Mouse (Mus musculus): Measurements from ENCODE around the gene Slc30a7. TPM values are rescaled to one million over a fixed set of nuclear protein-coding genes. Genes with fewer than 3 reads are reported as not detected.

The Slc30a7 gene
- total RNA-seq, 2 experiments from 2014 or later = 33.2 to 65.1 TPM

DNA sequence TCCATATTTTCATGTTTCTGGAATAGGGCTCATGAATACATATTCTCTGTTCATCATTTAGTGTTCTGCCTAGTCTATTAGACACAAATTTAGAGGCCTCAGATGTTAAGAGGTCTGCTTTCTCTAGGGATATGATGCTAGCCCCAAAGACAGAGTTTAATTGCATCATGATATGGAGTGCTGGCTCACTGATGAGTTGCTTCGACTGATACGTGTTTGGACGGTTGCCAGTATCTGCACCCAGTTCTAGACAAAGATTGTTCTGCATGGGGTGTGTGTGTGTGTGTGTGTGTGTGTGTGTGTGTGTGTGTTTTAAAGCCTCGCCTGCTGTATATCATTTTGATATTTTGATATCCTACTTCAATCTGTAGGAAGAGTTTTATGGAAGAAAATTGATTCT, 114.9 kb downstream of the Slc30a7 start:
- no peak for ATAC-seq (ENCODE audit: poor library complexity, severe bottlenecking)

Other genes with a start within 250 kb of the Slc30a7 start
- gene Dph5, start 119.6 kb downstream of the Slc30a7 start, total RNA-seq (2015) = 10.2 and 15.6 TPM in 2 replicates
- gene Dph5, start 119.6 kb downstream of the Slc30a7 start, total RNA-seq (2017) = 26.8 and 27.3 TPM in 2 replicates
- gene Extl2, start 56 bp upstream of the Slc30a7 start, total RNA-seq (2015) = 9.0 and 9.9 TPM in 2 replicates
- gene Extl2, start 56 bp upstream of the Slc30a7 start, total RNA-seq (2017) = 6.7 and 9.5 TPM in 2 replicates
- 4.2 and 5.4 TPM in 2 replicates for gene Vcam1, start 122.3 kb upstream of the Slc30a7 start, total RNA-seq (2015)
- gene Vcam1, start 122.3 kb upstream of the Slc30a7 start, total RNA-seq (2017) = 3.2 and 4.4 TPM in 2 replicates
- 0.07 TPM in 1 of 2 replicates, not detected in the other for gene Gpr88, start 246.1 kb upstream of the Slc30a7 start, total RNA-seq (2015)
- 0.18 and 0.37 TPM in 2 replicates for gene Gpr88, start 246.1 kb upstream of the Slc30a7 start, total RNA-seq (2017)

Data from megakaryocyte, adult 5-6 weeks (primary cell).